Mouse (Mus musculus) brain, embryonic 18.5 days (tissue): ENCODE measurements around the gene Gm20388.

Experiments used
- DNase-seq: peaks from one replicate; pipeline ENCODE4 v3.0.0-alpha.2; 2012; ENCODE audit warnings: low read depth, low spot score

Gene Gm20388

DNA sequence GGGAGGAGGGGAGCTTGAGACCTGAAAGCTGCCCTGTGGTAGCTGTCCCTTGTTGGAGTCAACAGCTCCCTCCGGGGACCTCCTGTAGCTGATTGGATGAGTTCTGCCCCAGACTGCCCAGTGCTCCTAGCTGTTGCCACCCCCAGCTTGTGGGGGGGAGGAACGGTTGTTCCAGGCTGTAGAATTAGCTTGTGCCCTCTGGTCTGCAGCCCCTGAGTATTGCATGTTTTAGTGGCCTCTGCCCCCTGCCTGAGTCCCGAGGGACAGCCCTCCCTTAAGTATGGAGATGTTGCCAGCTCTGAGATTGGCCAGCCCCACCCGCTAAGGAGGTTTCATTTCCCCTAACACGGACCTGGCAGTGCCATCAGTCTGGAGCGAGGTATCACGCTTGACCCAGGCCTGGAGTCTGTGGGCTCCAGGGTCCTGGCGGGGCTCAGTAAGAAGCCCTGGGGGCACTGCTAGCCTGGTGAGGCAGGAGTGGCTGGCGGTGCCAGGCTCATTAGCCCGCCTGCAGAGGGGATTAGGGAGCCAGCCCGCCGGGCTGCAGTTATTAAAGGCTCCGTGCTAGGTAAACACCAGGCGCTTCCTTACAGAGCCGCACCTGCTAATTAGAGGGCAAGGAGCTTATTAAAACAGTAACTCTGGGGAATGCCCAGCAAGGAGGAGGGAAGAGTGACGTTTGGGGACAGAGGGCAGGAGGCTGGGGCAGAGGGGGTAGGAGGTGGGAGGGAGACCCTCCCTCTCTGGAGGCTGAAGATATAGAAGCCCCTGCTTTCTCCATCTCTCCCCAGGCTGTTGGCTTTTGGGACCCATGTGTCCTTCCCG lies 424.8 kb downstream of the Gm20388 start:
- DNase-seq = no peak

GRCm38 (mm10) chr8:120336087-120336380 lies 425.4 kb downstream of the Gm20388 start:
- no peak for DNase-seq

GRCm38 (mm10) chr8:120336909-120337555 lies 426.4 kb downstream of the Gm20388 start:
- no peak for DNase-seq

DNA sequence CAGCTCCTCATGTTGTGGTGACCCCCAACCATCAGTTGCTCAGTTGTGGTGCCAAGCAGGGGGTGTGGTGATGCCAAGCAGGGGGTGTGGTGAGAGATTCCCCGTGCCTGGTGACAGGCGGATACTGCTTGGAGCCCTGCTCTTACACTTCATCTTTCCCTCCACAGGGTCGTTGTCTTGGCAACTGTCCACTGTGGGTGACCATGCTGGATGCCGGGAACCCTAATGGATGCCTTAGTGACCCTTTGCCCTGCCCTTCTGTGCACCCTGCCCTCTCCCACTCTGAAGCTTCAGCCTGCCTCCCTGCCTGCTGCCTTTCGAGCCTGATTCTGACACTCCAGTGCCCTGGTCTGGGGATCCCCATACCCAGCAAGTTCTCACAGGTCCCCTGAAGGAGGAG lies 427.0 kb downstream of the Gm20388 start:
- DNase-seq = no peak

DNA sequence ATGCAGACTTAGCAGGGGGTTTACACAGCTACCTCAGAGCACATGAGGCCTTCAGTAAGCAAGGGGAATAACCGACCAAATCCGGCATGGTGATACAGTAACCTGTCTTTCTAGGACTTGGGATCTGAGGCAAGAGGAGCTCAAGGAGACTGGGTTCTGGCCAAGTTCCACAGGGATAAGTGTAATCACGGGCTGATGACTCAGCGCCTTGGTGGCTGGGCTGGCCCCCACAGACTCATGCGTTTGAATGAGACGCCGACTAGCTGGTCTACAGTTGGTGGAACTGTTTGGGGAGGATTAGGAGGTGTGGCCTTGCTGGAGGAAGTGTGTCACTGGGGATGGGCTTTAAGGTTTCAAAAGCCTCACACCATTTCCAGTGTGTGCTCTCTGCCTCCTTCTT lies 428.0 kb downstream of the Gm20388 start:
- no peak for DNase-seq

- no peak for DNase-seq
Observed at GRCm38 (mm10) chr8:120339743-120340142, 429.1 kb downstream of the Gm20388 start.

- DNase-seq = no peak
Observed at GRCm38 (mm10) chr8:120341124-120341523, 430.5 kb downstream of the Gm20388 start.

GRCm38 (mm10) chr8:120342847-120343548 lies 432.4 kb downstream of the Gm20388 start:
- no peak for DNase-seq

GRCm38 (mm10) chr8:120343582-120343981 lies 432.9 kb downstream of the Gm20388 start:
- no peak for DNase-seq

DNA sequence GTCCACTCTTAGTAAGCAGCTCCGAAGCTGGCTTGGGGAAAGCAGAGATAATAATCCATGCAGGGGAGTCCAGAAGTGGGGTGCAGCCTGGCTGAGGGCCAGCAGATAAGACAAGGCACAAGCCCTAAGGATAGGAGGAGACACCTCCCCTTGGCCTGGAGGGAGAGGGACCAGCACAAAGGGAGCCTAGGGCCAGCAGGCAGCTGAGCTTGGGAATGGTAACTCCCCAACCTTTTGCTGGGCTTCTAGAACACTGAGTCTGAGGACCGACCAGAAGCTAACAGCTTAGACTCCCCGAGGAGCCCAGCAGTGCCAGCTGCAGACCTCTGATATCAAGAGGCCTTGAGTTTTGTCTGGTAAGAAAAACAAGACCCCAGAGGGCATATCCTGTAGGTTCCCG lies 433.5 kb downstream of the Gm20388 start:
- no peak for DNase-seq

DNA sequence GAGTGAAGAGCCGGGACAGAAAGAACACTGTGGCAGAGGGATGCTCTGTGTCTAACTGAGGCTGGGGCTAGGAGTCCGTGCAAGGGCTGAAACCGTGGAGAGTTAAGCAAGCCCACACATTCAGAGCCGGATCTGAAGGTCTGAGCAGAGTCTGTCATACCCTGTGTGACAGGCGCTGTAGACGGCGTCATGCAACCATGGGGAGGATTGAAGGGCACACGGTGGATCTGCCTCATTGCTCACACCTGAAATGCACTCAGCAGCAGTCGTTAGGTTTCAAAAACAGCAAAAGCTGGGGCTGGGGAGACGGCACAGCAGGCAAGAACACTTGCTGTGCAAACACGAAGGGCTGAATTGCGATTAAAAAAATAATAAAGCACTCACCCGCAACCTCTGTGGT lies 433.9 kb downstream of the Gm20388 start:
- no peak for DNase-seq

DNA sequence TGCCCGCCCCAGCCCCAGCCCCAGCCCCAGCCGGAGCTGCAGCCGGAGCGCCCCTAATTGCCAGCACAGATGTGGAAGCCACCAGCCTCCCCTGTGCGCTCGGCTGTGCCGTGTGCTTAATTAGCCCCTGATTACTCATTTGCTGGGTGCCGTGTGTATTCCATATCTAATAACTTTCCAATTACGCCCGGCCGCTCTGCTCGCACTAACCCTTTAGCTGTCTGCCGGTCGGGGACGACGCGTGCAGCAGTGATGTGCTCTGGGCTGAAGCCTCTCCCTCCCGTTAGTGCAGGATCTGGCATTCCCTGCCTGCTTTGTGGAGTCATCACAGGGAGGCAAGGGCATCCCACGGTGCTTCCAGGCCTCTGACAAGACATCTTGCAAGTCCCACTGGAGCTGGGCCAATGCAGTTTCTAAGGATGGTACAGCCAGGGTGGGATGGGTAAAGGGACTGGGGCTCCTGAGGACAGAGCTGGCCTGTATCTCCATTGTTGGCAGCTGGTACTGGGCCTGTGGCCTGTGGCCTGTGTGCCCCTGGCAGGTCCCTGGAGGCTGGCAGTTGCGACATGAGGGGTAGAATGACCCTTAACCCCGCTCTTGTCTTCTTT lies 437.2 kb downstream of the Gm20388 start:
- DNase-seq = no peak

- DNase-seq = no peak
Observed at GRCm38 (mm10) chr8:120348922-120349321, 438.3 kb downstream of the Gm20388 start.

DNA sequence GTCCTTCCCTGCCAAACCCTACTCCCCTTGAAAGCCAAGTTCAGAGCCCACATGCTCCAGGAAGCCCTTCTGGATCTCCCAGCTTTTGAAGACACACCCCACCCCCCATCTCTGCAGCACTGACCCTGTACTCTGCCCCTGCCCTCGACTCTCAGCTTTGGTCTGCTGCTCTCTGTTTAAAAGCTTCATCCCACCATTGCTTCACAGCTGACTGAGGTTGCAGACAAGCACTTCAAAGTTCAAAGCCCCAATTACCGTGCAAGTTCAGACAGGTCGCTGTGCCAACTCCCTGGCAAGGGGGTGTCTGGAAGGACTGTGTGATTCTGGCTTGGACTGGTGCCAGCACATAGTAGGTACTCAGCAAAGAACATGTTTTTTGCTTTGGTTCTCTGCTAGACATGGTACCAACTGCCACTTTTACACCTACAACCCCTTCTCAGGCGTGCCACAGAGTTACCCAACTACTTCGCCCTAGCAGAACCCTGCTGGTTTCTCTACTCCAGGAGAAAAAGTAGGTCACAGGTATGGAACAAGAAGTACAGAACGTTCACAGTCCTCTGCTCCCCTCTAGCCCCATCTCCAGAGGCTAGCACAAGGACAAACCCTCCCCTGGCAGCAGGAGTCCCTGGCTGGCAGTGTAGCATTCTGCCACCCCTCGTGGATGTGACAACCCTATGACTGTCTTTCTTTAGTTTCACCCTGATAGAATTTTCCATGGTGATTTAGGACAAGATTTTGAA lies 440.9 kb downstream of the Gm20388 start:
- DNase-seq = no peak

GRCm38 (mm10) chr8:120352096-120352495 lies 441.5 kb downstream of the Gm20388 start:
- DNase-seq = no peak

- DNase-seq = no peak
Observed at GRCm38 (mm10) chr8:120356067-120356466, 445.4 kb downstream of the Gm20388 start.

DNA sequence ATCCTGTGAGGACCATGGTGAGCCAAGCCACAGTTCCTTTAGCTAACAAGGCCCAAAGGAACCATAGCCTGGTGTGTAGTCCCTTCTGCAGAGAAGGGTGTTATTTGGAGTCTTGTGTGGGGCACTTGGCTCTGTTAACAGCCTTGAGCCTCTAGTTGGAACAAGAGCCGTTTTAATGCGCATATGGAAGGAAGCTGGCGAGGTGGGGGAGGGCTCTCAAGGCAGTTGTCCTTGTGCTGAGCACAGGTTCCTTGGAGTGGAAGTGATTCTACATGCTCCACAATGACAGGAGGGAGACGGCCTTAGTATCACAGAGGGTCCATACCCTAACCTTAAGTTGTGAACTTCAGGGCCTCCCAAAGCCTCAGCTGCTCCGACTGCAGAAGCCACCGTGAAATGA lies 446.9 kb downstream of the Gm20388 start:
- no peak for DNase-seq

DNA sequence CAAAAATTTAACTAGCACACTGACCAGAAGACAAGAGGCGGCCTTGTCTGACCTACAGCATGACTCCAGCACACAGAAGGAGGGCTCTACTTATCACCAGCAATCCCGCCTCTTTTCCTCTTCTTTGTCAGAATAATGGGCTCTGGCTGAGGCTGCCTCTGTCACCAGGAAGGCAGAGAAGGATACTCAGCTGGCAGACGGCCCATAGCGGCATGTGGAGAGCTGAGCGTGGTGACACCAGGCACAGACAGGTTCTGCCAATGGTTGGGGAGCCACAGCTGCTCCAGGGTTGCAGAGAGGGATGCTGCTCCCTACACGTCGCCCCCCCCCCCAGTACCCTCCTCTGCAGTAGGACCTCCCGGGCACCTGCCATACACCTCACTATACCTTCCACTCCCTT lies 450.7 kb downstream of the Gm20388 start:
- DNase-seq = no peak

GRCm38 (mm10) chr8:120363552-120364071 lies 453.0 kb downstream of the Gm20388 start:
- DNase-seq = no peak

DNA sequence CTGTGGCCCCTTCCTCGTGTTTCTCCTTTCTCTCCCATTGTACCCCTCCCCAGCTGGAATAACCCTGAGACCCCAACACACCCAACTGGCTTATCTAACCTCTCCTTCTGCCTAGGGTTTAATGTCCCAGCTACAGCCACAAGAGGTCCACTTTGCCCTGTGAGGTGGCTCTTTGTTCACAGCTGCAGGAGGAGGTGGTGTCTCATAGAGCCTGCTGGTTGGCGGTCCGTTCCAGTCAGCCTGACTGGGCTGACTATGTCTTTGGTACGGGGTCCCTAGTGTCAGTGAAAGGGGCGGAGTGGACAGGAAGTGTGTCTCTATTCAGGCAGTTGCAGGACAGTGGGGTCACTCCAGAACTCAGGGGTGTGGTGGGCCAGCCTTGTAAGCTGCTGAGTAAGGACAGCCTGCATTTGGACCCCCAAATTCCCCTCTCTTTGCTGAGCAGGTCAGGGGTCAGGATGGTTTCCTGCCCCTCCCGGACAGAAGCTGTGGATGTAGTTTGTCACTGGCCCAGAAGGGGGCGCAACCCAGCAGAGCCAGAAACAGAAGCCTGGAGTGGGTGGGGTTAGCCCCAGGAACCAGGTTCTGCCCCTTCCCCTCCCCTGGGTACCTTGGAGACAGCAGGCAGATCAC lies 453.6 kb downstream of the Gm20388 start:
- DNase-seq = no peak

- no peak for DNase-seq
Observed at GRCm38 (mm10) chr8:120366840-120367239, 456.2 kb downstream of the Gm20388 start.
